Mouse (Mus musculus): Measurements from ENCODE around the gene St8sia1.
A peak's percentile ranks its signal among the peaks of the same experiment; 100 is the strongest.
"Not testable (repeated sequence)": the region's sequence is repeated elsewhere in the genome, so short reads cannot be mapped to it uniquely, and the experiment has no call there.

St8sia1 gene

DNA sequence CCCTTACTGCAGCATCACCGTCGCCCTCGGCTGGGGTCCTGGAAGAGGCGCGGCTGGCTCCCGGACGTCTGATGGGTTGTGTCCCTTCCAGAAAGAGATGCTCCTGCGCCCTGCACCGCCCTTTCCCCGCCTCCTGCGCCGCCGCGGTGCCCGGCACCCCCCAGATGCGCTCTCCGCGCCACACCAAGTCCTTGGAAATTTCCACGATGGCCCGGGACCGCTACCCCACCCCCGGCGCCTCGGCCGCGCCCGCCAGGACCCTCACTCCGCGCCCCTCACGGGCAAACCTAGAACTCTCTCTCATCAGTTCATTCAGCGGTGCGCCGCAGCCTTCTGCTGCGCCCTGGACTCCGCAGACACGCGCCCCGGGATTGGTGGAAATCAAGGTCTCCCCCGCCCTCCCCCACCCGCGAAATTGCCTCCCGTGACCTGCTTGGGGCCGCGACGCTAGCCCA is at the start of gene St8sia1:
St8sia1 (minus strand) TSS at position 377 of the 455 bp plus-strand sequence.
- DNase-seq (ENCODE audit: low read depth, low spot score) = no peak

DNA sequence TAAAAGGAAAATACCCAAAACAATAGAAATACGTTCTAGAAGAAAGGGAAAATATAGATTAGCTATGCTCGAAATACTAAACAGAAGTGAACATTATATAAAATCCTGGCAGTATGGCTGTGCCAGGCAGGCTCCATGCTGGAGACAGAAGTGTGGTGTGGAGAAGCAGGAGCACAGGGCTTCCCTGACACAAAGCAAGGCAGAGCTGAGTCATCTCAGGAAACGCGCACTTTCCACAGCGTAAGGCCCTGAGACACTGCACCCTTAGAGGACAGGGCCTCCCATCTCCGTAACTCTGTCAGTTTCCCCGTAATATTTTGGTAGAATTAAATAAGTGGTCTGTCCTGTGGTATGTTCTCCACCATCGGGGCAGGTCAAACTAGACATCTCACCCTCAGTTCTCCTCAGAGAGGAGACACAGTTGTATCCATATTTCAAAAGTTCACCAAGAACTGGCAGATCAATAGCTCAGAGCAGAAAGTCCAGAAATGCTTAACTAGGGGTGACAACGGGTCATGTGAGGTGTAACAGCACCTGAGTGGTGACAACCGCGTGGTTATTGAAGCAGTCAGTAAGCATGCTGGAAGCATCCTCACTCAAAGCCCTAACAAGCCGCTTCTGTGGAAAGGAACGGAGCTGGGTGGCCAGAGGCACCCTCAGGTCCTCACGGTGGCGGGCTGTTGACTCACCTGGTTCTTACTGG is 48.4 kb upstream of the St8sia1 start:
- no peak for DNase-seq (ENCODE audit: low read depth, low spot score)

DNA sequence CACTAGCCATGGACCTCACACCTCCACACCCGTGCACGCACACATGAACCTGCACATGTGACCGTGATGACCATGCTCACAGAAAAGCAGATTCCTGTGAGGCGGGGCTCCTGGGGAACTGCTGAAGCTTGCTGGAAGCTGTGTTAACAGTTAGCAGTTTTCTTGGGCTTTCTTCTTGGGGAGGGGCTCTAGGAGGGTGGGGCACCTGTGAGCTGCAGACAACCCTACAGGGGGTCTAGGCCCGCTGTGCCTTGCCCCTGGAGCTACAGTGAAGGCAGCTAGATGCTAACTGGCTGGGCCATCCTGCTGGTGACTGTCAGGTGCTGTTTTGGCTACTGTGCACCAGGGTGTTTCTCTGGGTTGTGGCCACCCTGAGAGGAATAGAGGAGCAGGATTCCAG is 44.6 kb upstream of the St8sia1 start:
- no peak for DNase-seq (ENCODE audit: low read depth, low spot score)

DNA sequence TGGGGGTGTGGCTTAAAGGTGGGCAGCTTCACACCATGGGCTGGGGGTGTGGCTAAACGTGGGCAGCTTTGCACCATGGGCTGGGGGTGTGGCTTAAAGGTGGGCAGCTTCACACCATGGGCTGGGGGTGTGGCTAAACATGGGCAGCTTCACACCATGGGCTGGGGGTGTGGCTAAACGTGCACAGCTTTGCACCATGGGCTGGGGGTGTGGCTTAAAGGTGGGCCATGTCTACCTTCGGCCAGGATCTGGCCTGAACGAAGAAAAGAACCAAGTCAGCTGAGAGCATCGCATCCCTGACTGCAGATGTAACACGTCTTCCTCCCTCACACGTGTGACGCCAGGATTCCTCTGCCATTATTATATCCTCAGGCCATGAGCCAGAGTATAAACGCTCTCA is 41.0 kb upstream of the St8sia1 start:
- DNase-seq (ENCODE audit: low read depth, low spot score) = not testable (repeated sequence)

DNA sequence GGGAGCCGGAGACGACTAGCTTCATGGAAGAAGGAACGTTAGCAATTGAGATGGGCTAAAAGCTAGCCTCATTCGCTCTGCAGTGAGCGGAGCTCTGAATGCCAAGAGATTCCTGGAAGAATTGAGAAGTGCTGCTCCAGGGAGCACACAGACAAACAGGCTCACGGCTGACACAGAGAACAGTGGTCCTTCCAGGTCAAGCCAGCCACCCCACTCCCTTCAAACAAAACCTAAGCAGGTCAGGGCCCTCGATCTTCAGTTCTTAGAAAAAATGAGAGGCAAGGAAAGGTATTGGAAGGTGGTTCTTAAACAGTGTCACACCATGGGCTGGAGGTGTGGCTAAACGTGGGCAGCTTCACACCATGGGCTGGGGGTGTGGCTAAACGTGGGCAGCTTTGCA is 40.5 kb upstream of the St8sia1 start:
- DNase-seq (ENCODE audit: low read depth, low spot score) = no peak

DNA sequence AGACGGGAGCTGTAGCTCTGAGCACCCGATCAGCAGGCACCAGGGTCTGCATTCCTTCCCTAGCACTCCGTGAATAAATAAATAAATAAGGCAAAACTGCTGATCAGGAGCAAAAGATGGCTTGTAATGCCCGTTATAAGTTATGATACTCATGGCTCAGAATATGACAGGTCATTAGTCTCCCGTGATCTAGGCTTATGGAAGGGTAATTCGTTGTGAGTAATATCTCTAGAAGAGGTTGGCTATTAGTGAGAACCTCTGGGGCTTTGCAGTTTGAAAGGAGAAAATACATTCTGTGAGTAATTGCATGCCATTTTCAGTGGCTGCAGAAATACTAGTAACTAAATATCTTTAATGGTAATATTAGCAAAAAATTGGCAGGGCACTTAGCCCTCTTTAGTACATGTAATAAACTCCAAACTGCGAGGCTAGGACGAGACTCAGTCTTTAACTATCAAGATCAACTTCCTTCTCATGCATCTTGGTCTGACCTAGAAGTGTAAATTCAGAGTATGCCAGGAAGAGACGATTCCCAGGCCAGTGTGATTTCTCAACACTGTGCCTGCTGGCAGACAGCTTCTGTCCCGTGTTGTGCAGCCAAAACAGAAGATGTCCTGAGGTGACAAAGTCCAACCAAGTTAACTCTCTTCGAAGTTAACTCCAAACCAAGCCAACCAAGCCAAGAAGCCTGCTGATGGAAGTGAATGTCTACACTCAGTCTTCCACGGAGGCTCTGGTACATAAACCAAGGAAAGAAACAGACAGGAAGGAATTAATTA is 34.2 kb upstream of the St8sia1 start:
- DNase-seq (ENCODE audit: low read depth, low spot score) = no peak

DNA sequence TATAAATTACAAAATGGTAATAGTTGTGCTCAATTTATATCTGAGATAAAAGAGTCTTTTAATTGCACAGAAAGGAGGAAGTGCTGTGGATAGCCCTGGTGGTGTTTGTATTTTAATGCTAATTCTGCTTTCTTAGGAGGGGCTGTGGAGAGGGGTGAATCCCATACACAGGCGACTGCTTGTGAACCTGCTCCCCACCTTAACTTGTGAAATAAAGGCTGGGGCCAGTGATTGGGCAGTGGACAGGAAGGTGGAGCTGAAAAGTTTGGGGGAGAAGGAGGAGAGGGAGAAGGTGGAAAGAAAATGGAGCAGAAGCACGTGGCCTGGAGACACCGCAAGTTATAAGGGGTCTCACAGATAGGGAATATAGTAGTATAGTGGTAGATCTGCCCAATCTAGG is 32.6 kb upstream of the St8sia1 start:
- DNase-seq (ENCODE audit: low read depth, low spot score) = no peak

DNA sequence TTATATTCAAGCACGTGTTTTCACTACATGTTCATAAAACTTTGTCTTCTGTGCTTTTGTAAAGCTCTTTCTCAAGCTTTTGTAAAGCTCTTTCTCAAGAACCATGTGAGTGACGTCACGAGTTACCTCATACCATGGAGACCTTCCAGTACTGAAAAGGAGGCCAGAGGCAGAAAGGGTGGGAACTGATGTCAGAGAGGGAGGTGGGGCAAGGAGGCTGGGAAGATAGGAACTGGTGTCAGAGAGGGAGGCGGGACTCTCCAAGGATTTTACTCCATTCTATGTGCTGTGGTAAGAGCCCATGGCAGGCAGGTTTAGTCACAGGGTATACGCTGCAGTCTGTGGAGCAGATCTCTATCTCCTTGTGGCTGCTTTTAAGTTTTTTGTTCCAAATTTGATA is 31.3 kb upstream of the St8sia1 start:
- DNase-seq (ENCODE audit: low read depth, low spot score) = no peak

DNA sequence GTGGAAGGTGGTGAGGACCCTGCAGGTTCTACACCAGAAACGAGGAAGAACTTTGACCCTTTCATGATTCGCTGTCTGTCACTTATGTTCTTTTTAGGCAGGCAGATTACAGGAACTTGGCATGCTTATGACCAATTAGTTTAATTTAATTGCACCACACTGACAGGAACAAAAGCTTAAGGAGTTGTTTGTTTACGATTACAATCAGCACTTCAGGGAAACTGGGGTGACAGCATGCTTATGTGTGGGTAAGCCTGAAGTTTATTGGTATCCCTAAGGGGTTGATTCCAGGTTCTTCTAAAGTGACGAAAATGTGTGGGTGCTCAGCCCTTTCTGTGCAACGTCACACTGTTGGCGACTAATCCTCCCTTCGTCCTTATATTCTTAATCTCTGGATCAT is 30.6 kb upstream of the St8sia1 start:
- DNase-seq (ENCODE audit: low read depth, low spot score) = no peak

DNA sequence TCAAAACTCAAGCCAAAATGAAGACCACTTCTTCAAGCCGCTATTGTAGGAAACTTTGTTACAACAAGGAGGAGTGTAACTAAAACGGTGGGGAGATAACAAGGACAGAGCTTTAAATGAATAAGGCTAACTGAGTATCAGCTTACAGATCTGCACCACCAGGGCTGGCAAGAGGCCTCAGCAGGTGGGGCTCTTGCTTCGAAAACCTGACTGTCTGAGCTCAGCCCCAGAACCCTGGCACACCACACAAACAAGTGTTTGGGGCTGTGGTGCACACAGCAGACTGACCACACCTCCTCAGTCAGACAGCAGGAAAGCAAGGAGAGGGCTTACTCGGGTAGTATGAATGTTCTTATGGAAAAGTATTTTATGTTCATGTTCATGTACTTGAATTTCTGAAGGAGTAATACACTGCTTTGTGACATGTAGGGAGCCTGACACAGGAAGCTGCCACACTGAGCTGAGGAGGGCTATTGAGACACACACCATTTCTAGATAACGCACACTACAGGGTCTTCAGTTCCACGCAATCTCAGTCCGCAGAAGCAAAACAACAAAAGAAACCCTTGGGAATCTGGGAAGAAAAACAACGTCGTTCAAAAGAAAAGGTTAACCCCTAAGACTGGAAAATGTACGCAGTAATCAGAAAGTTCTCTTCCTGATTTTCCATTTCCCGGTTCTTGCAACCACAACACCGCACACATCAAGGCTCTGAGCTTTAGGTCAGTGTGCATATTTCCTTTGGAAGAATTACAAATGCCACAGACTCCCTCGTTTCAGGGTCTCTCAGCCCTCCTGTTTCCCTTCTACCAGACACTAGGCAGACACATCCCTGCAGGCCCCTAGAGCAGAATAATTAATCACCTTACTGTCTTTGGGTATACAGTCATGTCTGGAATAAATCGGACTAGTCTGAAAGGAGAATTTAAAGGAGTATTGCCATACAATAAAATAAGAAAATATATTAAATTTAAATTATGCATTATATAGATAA is 29.8 kb upstream of the St8sia1 start:
- DNase-seq (ENCODE audit: low read depth, low spot score) = peak; percentile 47

DNA sequence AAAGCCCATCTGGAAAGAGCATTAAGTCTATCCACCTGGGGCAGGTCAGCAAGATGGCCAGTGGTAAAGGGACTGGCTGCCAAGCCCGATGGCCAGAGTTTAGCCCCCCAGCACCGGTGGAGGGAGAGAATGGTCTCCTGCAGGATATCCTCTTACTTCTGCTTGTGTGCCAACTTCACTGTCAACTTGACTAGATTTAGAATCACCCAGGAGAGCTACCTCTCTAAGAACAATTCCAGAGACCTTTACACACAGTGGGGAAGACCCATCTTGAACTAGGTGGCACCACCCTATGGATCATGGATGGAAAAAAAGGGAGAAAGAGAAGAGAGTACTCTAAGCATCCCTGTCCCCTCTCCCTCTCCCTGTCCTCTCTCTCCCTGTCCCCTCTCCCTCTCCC is 28.7 kb upstream of the St8sia1 start:
- DNase-seq (ENCODE audit: low read depth, low spot score) = no peak

DNA sequence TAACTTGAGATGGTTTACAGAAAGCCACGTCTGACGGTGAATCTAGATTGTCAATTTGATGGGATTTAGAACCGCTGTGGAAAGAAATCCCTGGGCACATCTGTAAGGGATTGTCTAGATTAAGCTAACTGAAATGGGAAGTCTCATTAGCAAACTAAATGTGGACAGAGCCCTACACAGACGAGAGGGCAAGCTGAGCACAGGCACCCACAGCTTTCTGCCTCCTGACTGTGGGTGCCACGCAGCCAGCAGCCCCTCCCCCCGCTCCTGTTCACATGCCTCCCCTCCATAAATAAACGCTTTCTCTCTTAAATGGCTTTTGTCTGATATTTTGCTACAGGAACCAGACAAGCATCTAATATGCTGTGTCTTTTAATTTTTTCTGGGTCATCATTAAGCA is 27.8 kb upstream of the St8sia1 start:
- DNase-seq (ENCODE audit: low read depth, low spot score) = no peak

DNA sequence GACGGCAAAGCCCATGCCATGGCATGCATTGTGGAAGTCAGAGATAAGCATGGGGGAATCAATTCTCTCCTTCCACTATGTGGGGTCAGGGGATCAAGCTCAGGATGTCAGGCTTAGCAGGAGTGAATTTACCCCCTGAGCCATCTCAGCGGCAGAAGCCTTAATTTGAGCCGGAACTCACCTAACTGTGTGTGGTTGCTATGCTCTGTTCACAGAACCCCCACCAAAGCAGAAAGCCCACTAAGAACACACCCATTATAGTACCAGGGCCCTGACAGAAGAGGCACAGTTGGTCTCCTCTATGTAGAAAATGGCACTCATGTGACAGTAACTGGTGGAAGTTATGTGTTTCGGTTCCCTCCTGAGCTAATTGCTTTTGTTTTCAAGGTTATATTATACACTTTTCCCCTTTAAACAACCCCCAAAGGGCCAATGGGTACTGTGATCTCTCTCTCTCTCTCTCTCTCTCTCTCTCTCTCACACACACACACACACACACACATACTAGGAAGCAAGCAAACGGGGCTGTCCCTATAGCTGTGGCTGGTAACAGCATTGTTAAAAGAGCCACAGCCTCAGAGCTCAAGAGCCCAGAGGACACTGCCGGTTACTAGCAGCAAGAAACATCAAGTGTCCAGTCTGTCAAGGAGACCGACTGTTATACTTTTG is 27.3 kb upstream of the St8sia1 start:
- peak; percentile 82 for DNase-seq (ENCODE audit: low read depth, low spot score)

DNA sequence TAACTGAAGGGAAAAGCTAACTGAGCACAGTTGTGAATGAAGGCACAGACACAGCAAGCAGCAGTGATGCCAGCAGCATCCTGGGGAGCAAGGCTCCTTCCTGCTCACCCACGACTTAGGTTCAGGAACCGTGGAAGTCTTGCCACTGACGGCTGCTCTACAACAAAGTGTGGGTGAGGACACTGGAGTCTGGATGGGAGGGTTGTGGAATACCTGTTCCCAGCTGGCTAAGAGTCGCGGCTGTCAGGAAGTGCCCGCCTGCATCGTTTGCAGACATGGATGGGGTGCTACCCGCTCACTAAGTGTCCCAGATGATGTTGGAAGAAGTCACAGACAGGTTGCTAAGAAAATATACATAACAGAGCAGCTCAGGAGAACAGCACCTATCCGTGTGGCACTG is 26.3 kb upstream of the St8sia1 start:
- peak; percentile 4 for DNase-seq (ENCODE audit: low read depth, low spot score)

DNA sequence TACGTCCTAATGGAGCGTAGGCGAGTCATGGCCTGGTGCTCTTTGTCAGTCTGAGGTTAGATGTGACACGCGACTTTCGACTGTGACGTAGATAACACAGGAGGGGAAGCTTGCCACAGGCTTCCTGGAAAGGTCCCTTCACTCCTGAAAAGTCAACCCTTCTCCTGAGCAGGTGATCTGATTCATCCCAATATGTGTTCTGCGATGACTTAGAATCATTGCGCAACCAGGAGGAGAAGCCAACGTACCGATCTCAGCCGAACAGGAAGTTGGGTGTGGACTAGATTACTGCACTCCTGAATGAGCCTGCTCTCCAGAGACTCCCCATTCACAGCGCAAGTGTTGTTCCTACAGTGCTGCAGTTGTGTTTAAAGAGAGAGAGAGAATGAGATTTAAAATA is 25.2 kb upstream of the St8sia1 start:
- DNase-seq (ENCODE audit: low read depth, low spot score) = no peak

DNA sequence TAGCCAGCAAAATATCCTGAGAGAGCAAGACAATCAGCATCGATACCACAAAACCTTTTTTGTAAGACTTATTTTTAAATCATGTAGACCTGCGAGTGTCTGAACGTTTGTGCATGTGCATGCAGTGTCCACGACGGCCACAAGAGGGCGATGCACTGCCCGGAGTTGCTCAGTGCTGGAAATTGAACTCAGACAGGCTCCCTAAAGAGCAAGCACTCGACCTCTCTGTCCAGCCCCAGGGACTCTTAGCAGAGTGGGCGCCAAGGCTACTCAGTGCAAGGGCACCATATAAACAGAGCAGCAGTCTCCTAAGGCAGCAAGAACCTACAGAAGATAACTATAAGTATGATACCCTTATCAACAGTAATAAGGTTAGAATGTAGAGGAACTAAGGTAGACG is 24.5 kb upstream of the St8sia1 start:
- DNase-seq (ENCODE audit: low read depth, low spot score) = peak; percentile 81

DNA sequence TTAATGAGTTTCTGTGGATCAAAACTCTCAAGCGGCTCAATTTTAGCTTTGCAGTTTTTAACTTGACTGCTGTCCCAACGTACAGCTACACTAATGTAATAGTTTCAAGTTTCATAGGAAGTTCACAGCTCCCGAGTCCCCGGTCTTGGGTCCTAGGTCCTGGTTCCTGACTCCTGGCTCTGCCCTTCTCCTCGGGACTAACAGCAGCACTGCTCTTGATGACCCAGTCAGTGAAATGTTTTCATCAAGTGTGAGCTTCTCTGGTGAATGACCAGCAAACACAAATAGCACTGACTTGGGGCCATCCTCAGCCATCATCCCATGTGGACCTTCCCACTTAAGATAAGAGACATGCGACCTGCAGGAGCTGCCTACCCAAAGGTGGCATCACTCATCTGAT is 24.0 kb upstream of the St8sia1 start:
- DNase-seq (ENCODE audit: low read depth, low spot score) = no peak

DNA sequence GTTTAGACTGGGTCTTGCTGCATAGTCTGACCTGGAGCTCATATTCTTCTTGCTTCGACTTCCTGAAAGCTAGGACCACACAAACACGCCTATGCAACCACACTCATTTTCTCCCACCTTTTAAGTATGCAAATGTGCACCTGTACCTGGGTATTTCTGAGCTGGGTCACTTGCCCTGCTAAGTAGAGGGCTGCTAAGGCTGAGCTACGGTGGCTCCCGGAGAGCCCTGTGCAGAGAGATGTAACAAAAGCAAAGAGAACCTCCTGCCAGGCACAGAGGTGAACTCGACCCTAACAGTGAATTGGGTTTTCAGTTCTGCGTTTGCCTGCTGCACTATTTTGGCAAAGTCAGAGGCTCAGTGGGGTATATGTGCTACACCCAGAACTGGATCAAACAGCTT is 23.4 kb upstream of the St8sia1 start:
- peak; percentile 66 for DNase-seq (ENCODE audit: low read depth, low spot score)

DNA sequence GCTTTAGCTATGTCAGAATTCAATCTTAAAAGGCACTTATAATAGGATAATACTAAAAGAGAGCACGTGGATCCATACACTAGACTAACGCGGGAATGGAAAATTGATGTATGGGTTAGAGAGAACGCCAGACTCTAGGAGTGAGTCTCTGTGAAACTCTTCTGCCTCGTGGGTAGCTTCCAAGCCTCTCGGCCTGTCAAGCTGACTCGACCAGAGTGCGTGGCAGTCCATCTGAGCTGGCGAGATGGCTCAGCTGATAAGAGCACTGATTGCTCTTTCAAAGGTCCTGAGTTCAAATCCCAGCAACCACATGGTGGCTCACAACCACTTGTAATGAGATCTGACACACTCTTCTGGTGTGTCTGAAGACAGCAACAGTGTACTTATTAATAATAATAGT is 22.5 kb upstream of the St8sia1 start:
- DNase-seq (ENCODE audit: low read depth, low spot score) = not testable (repeated sequence)

DNA sequence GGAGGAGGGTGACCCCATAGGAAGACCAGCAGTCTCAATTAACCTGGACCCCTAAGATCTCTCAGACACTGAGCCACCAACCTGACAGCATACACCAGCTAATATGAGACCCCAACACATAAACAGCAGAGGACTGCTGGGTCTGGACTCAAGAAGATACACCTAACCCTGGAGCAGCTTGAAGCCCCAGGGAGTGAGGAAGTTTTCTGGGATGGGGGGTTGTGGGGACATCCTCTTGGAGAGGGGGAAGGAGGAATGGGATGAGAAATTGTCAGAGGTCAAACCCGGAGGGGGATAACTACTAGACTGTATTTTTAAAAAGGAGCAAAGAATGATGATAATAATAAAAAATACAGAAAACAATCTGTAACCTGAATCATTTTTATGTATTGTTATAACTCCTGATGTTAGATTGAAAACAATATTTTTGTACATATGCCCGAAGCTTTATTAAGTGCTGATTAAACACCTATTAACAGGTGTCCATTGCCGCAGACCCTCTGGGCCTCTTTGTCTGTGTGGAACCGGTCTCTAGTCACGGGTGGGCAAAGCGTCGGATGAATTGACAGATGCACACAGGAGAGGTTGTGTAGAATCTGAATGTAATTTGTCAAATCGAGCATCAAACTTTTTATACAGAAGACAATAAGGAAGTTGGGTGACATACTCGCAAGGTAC is 21.4 kb upstream of the St8sia1 start:
- not testable (repeated sequence) for DNase-seq (ENCODE audit: low read depth, low spot score)
